Mouse (Mus musculus): ENCODE results near the gene Acbd6. TPM values are rescaled to one million over a fixed set of nuclear protein-coding genes. Genes with fewer than 3 reads are reported as not detected.

The Acbd6 gene
- polyA plus RNA-seq, 1 experiment from 2014 or later: 88.0 TPM

GRCm38 (mm10) chr1:155729113-155729795 lies 171.3 kb downstream of the Acbd6 start:
- H3K9ac ChIP-seq: no peak overlapping the region
- H3K27me3 ChIP-seq (ENCODE audit: insufficient read depth, low read length): peaks cover 66% of the 10 kb centered on the region
- WGBS: 3% methylated on average over 23 of the region's 23 CpGs

GRCm38 (mm10) chr1:155731156-155731555 lies 173.2 kb downstream of the Acbd6 start:
- no peak for TF ChIP-seq CTCF (IDR thresholded peaks at IDR 0.05; ENCODE audit: low read depth)
- no peak overlapping the region for H3K27ac ChIP-seq (ENCODE audit: low read depth)
- no peaks in the 10 kb centered on the region for H3K36me3 ChIP-seq (ENCODE audit: insufficient read depth)
- ATAC-seq (ENCODE audit: insufficient read depth) (no peak; the same call in 1 of the 2 replicates), DNase-seq (peak; percentile 60)
- no peak overlapping the region for H3K9ac ChIP-seq
- peaks cover 85% of the 10 kb centered on the region for H3K27me3 ChIP-seq (ENCODE audit: insufficient read depth, low read length)
- 0% methylated on average over 2 of the region's 2 CpGs for WGBS
- no peaks in the 10 kb centered on the region for H3K9me3 ChIP-seq (ENCODE audit: low read depth, low read length)
- H3K4me2 ChIP-seq: no peak overlapping the region
- no peaks in the 10 kb centered on the region for H3K4me1 ChIP-seq (ENCODE audit: insufficient read depth)
- H3K4me3 ChIP-seq (ENCODE audit: low read depth, low read length): no peak overlapping the region

More at GRCm38 (mm10) chr1:155729113-155729795, 171.3 kb downstream of the Acbd6 start:
- Histone ChIP-seq H3K4me1 (ENCODE audit: insufficient read depth) (no peaks in the 10 kb centered on the region), H3K4me3 (ENCODE audit: low read depth, low read length) (no peak overlapping the region), H3K4me2 (no peak overlapping the region), H3K27ac (ENCODE audit: low read depth) (no peak overlapping the region), H3K36me3 (ENCODE audit: insufficient read depth) (no peaks in the 10 kb centered on the region), H3K9me3 (ENCODE audit: low read depth, low read length) (no peaks in the 10 kb centered on the region)
- no peak for ATAC-seq (ENCODE audit: insufficient read depth)
- no peak for TF ChIP-seq CTCF (IDR thresholded peaks at IDR 0.05; ENCODE audit: low read depth)
- no peak for DNase-seq

GRCm38 (mm10) chr1:155736096-155736825 lies 178.3 kb downstream of the Acbd6 start:
- ATAC-seq (ENCODE audit: insufficient read depth) (no peak), DNase-seq (no peak)
- Histone ChIP-seq H3K27me3 (ENCODE audit: insufficient read depth, low read length) (peaks cover 99% of the 10 kb centered on the region), H3K9ac (no peak overlapping the region), H3K27ac (ENCODE audit: low read depth) (no peak overlapping the region), H3K4me2 (no peak overlapping the region), H3K4me3 (ENCODE audit: low read depth, low read length) (no peak overlapping the region), H3K4me1 (ENCODE audit: insufficient read depth) (peaks cover under 1% of the 10 kb centered on the region; the same call in 1 of the 2 replicates), H3K9me3 (ENCODE audit: low read depth, low read length) (no peaks in the 10 kb centered on the region), H3K36me3 (ENCODE audit: insufficient read depth) (no peaks in the 10 kb centered on the region)
- TF ChIP-seq CTCF (IDR thresholded peaks at IDR 0.05; ENCODE audit: low read depth): no peak
- WGBS: 2% methylated on average over 26 of the region's 26 CpGs

- Histone ChIP-seq H3K36me3 (ENCODE audit: insufficient read depth) (no peaks in the 10 kb centered on the region), H3K9me3 (ENCODE audit: low read depth, low read length) (no peaks in the 10 kb centered on the region), H3K27ac (ENCODE audit: low read depth) (no peak overlapping the region), H3K4me2 (no peak overlapping the region), H3K27me3 (ENCODE audit: insufficient read depth, low read length) (peaks cover 99% of the 10 kb centered on the region), H3K4me1 (ENCODE audit: insufficient read depth) (peaks cover 9% of the 10 kb centered on the region), H3K4me3 (ENCODE audit: low read depth, low read length) (no peak overlapping the region; the same call in 1 of the 2 replicates), H3K9ac (no peak overlapping the region)
- ATAC-seq (ENCODE audit: insufficient read depth) (no peak), DNase-seq (no peak)
- TF ChIP-seq CTCF (IDR thresholded peaks at IDR 0.05; ENCODE audit: low read depth): no peak
- under 1% methylated on average over 58 of the region's 58 CpGs for WGBS
These were observed 179.3 kb downstream of the Acbd6 start for GRCm38 (mm10) chr1:155737017-155737808.

- Histone ChIP-seq H3K27me3 (ENCODE audit: insufficient read depth, low read length) (peaks cover 100% of the 10 kb centered on the region), H3K4me2 (no peak overlapping the region), H3K9ac (no peak overlapping the region), H3K9me3 (ENCODE audit: low read depth, low read length) (no peaks in the 10 kb centered on the region), H3K27ac (ENCODE audit: low read depth) (no peak overlapping the region), H3K36me3 (ENCODE audit: insufficient read depth) (no peaks in the 10 kb centered on the region), H3K4me1 (ENCODE audit: insufficient read depth) (peaks cover 9% of the 10 kb centered on the region), H3K4me3 (ENCODE audit: low read depth, low read length) (no peak overlapping the region)
- TF ChIP-seq CTCF (IDR thresholded peaks at IDR 0.05; ENCODE audit: low read depth): no peak
- DNase-seq: no peak
- ATAC-seq (ENCODE audit: insufficient read depth): no peak
- whole genome bisulfite sequencing: under 1% methylated on average over 25 of the region's 25 CpGs
These were observed 180.0 kb downstream of the Acbd6 start for GRCm38 (mm10) chr1:155737809-155738383.

Other genes with a start within 250 kb of the Acbd6 start
- gene Xpr1, start 140.7 kb upstream of the Acbd6 start, polyA plus RNA-seq (2014; fragmentation: Nextera tagmentation; extraction: Ambion mirVana): 5.4 and 6.8 TPM in 2 replicates
- 0.05 TPM in 1 of 2 replicates, not detected in the other for gene Lhx4, start 193.6 kb downstream of the Acbd6 start, polyA plus RNA-seq (2014; fragmentation: Nextera tagmentation; extraction: Ambion mirVana)

Measured in lung, embryonic 14.5 days (tissue).